Comparison of ENCODE assay signal across 20 mouse cellular contexts in the genomic region with DNA sequence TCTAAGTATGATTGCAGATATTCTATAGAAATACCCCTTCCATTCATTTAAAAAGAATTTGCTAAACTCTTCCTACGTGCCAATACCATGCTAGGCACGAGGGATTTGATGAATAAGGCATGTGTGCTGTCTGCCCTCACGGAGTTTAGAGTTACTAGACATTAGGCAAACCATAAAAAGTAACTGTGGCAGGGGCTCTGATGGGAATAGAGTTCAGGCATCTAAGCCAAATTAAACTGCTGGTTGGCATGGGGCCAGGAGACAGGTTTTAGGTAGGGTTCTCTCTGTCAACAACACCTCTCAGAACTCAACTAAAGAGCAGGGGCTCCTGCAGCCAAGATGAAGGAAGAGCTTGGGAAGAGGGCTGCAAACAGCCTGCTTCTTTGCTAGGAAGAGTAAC. TPM values are rescaled to one million over a fixed set of nuclear protein-coding genes. Genes with fewer than 3 reads are reported as not detected.
A peak's percentile ranks its signal among the peaks of the same experiment; 100 is the strongest.
DNase-seq lines count a peak whose midpoint lies in the region; ATAC-seq lines count a peak whose summit lies in the region.
"Had no signal": no experiment of that assay in that cellular context is flagged by ENCODE, and none has a peak within 500 bp of the region (broad histone marks: within the 10 kb centered on the region; RNA-seq: fewer than 3 reads in every experiment).

No protein-coding gene starts in this region.

- H3K27ac ChIP-seq in heart, embryonic 13.5 days (replicated peaks), result peak overlapping the region; percentile 61
- H3K27ac ChIP-seq in lung, embryonic 15.5 days, result peak overlapping the region; percentile 53; the same call in 1 of the 2 replicates
- H3K27ac ChIP-seq in limb, embryonic 15.5 days, result peak overlapping the region; percentile 28; the same call in 1 of the 2 replicates
- H3K27ac ChIP-seq in hindbrain, embryonic 11.5 days (ENCODE audit: low read depth, low read length), result no peak overlapping the region
- H3K27ac ChIP-seq: embryonic facial prominence, embryonic 12.5 days; hindbrain, embryonic 15.5 days; kidney, postnatal 0 days; midbrain, embryonic 13.5 days; neural tube, embryonic 15.5 days; stomach, postnatal 0 days had no signal

- H3K4me3 ChIP-seq in heart, embryonic 13.5 days, result no peak overlapping the region
- no peak overlapping the region for H3K4me3 ChIP-seq in lung, embryonic 15.5 days
- no peak overlapping the region for H3K4me3 ChIP-seq in limb, embryonic 15.5 days
- H3K4me3 ChIP-seq in hindbrain, embryonic 11.5 days (ENCODE audit: low read depth, low read length), result no peak overlapping the region
- H3K4me3 ChIP-seq: embryonic facial prominence, embryonic 12.5 days; hindbrain, embryonic 15.5 days; midbrain, embryonic 13.5 days; neural tube, embryonic 15.5 days had no signal

- no peak overlapping the region for H3K9ac ChIP-seq in heart, embryonic 13.5 days
- no peak overlapping the region for H3K9ac ChIP-seq in lung, embryonic 15.5 days
- H3K9ac ChIP-seq in limb, embryonic 15.5 days, result no peak overlapping the region
- H3K9ac ChIP-seq in hindbrain, embryonic 11.5 days (ENCODE audit: low read depth, low read length), result no peak overlapping the region
- H3K9ac ChIP-seq: embryonic facial prominence, embryonic 12.5 days; hindbrain, embryonic 15.5 days; liver, postnatal 0 days; midbrain, embryonic 13.5 days; neural tube, embryonic 15.5 days had no signal

- no peak overlapping the region for H3K4me2 ChIP-seq in heart, embryonic 13.5 days
- H3K4me2 ChIP-seq in lung, embryonic 15.5 days, result no peak overlapping the region; the same call in 1 of the 2 replicates
- no peak overlapping the region for H3K4me2 ChIP-seq in limb, embryonic 15.5 days
- H3K4me2 ChIP-seq in hindbrain, embryonic 11.5 days (replicated peaks; ENCODE audit: low read depth, low read length), result no peak overlapping the region
- H3K4me2 ChIP-seq: embryonic facial prominence, embryonic 12.5 days; hindbrain, embryonic 15.5 days; midbrain, embryonic 13.5 days; neural tube, embryonic 15.5 days had no signal

- WGBS in heart, embryonic 13.5 days, result 68% methylated on average over 3 of the region's 3 CpGs
- WGBS in lung, embryonic 15.5 days, result 63% methylated on average over 3 of the region's 3 CpGs
- WGBS in limb, embryonic 15.5 days, result 19% methylated on average over 3 of the region's 3 CpGs
- WGBS in hindbrain, embryonic 11.5 days, result 83% methylated on average over 3 of the region's 3 CpGs

- intact Hi-C loops in heart, postnatal 25 days (cut with DNase I), result no loop called here

- H3K4me1 ChIP-seq in heart, embryonic 13.5 days, result peaks cover 39% of the 10 kb centered on the region
- H3K4me1 ChIP-seq in lung, embryonic 15.5 days, result peaks cover 12% of the 10 kb centered on the region
- H3K4me1 ChIP-seq in limb, embryonic 15.5 days, result peaks cover 10% of the 10 kb centered on the region; the same call in 1 of the 2 replicates
- H3K4me1 ChIP-seq in hindbrain, embryonic 11.5 days (replicated peaks; ENCODE audit: control insufficient read depth, insufficient read depth, low read length), result no peaks in the 10 kb centered on the region
- H3K4me1 ChIP-seq: embryonic facial prominence, embryonic 12.5 days; hindbrain, embryonic 15.5 days; midbrain, embryonic 13.5 days; neural tube, embryonic 15.5 days had no signal

- peak; percentile 25 to 26 for DNase-seq in cerebellum, postnatal 10 days
- DNase-seq in cerebellum, postnatal 4 days (ENCODE audit: low spot score in 2 of 2), result no peak
- no peak for DNase-seq in heart, postnatal 25 days (ENCODE audit: low spot score)
- DNase-seq in lung, postnatal 36 days, result no peak
- DNase-seq in hindbrain, embryonic 11.5 days (ENCODE audit: low spot score), result no peak
- DNase-seq: cerebellum, postnatal 36 days; liver, postnatal 0 days; right cerebral cortex, postnatal 25 days; thymus, postnatal 25 days had no signal

- no peak for ATAC-seq in heart, embryonic 13.5 days (ENCODE audit: extremely low read depth, insufficient number of reproducible peaks, low FRiP score, low TSS enrichment)
- no peak for ATAC-seq in lung, embryonic 15.5 days (ENCODE audit: borderline replicate concordance, extremely low read depth, low FRiP score, low TSS enrichment)
- ATAC-seq in limb, embryonic 15.5 days (ENCODE audit: insufficient number of reproducible peaks, low FRiP score, low TSS enrichment, low read depth), result no peak
- ATAC-seq in hindbrain, embryonic 11.5 days (ENCODE audit: low FRiP score), result no peak
- ATAC-seq: CD4-positive, CD25-positive, alpha-beta regulatory T cell, adult 4 months; intestine, postnatal 0 days; liver, postnatal 0 days; midbrain, embryonic 13.5 days had no signal

- H3K36me3 ChIP-seq in heart, embryonic 13.5 days, result no peaks in the 10 kb centered on the region
- no peaks in the 10 kb centered on the region for H3K36me3 ChIP-seq in lung, embryonic 15.5 days
- H3K36me3 ChIP-seq in limb, embryonic 15.5 days, result no peaks in the 10 kb centered on the region
- H3K36me3 ChIP-seq in hindbrain, embryonic 11.5 days (ENCODE audit: control insufficient read depth, insufficient read depth, low read length), result no peaks in the 10 kb centered on the region
- H3K36me3 ChIP-seq: embryonic facial prominence, embryonic 12.5 days; hindbrain, embryonic 15.5 days; midbrain, embryonic 13.5 days; neural tube, embryonic 15.5 days had no signal

- H3K9me3 ChIP-seq in heart, embryonic 13.5 days, result no peaks in the 10 kb centered on the region
- no peaks in the 10 kb centered on the region for H3K9me3 ChIP-seq in lung, embryonic 15.5 days
- no peaks in the 10 kb centered on the region for H3K9me3 ChIP-seq in limb, embryonic 15.5 days
- H3K9me3 ChIP-seq in hindbrain, embryonic 11.5 days (ENCODE audit: control insufficient read depth, low read length), result no peaks in the 10 kb centered on the region
- H3K9me3 ChIP-seq: embryonic facial prominence, embryonic 12.5 days; hindbrain, embryonic 15.5 days; midbrain, embryonic 13.5 days; neural tube, embryonic 15.5 days had no signal

- H3K27me3 ChIP-seq in heart, embryonic 13.5 days (replicated peaks), result no peaks in the 10 kb centered on the region
- H3K27me3 ChIP-seq in lung, embryonic 15.5 days, result no peaks in the 10 kb centered on the region
- H3K27me3 ChIP-seq in limb, embryonic 15.5 days, result no peaks in the 10 kb centered on the region
- no peaks in the 10 kb centered on the region for H3K27me3 ChIP-seq in hindbrain, embryonic 11.5 days (ENCODE audit: control insufficient read depth, insufficient read depth, low read length)
- H3K27me3 ChIP-seq: embryonic facial prominence, embryonic 12.5 days; hindbrain, embryonic 15.5 days; midbrain, embryonic 13.5 days; neural tube, embryonic 15.5 days had no signal

RNA-seq across cellular contexts. Expression of a gene that starts 10.7 kb away (rescaled TPM):
- 18.7 and 20.8 TPM in 2 replicates for polyA plus RNA-seq in heart, embryonic 13.5 days (2015; fragmentation: Nextera tagmentation; extraction: Ambion mirVana)
- total RNA-seq in heart, postnatal 25 days (2021), result 10 to 100 TPM; 28.9 to 32.6 TPM
- polyA plus RNA-seq in lung, embryonic 15.5 days (2015; fragmentation: Nextera tagmentation; extraction: Ambion mirVana), result 35.1 and 36.4 TPM in 2 replicates
- polyA plus RNA-seq in limb, embryonic 15.5 days (2015; fragmentation: Nextera tagmentation; extraction: Ambion mirVana), result 30.1 and 30.5 TPM in 2 replicates
- polyA plus RNA-seq in hindbrain, embryonic 11.5 days (2014; fragmentation: Nextera tagmentation; extraction: Ambion mirVana), result 59.9 and 60.8 TPM in 2 replicates

Comparison
In these comparisons a context has a peak if more than half of its experiments do, and no peak if none do; other contexts are left out.
1. DNase-seq: peak in cerebellum, postnatal 10 days (2 of 2); none in cerebellum, postnatal 4 days (0 of 2), heart, postnatal 25 days (single experiment), lung, postnatal 36 days (single experiment) and hindbrain, embryonic 11.5 days (single experiment).